Mouse (Mus musculus) heart, postnatal 36 days (tissue): ENCODE measurements at regions not wholly inside any gene's neighbourhood (a gene's known extent, or its start where the extent isn't known, plus 50 kb on each side); places are given as distances from the start of the nearest gene placed in this dataset.

Experiments
- DNase-seq, 2 experiments: peaks; one replicate each; pipeline ENCODE4 v3.0.0; 2021 to 2022
- intact Hi-C: fragments of 180-260 bp; cut with DNase I; formaldehyde crosslinking; loops from one replicate; pipeline ENCODE4 v1.15.1; 2025

- intact Hi-C loops, result no loop called here
Measured at GRCm38 (mm10) chr16:86094461-86094860, 192.8 kb upstream of the Adamts5 start.

GRCm38 (mm10) chr16:86090175-86090574, 188.5 kb upstream of the Adamts5 start:
- intact Hi-C loops, result no loop called here
- no peak for DNase-seq

More at GRCm38 (mm10) chr16:86094461-86094860, 192.8 kb upstream of the Adamts5 start:
- no peak for DNase-seq

- no peak for DNase-seq
- intact Hi-C loops, result no loop called here
Measured at GRCm38 (mm10) chr16:86087421-86087820, 185.8 kb upstream of the Adamts5 start.

- intact Hi-C loops, result no loop called here
- DNase-seq, result no peak
Measured at GRCm38 (mm10) chr16:86067628-86068364, 166.2 kb upstream of the Adamts5 start.

GRCm38 (mm10) chr16:86060087-86060486, 158.5 kb upstream of the Adamts5 start:
- intact Hi-C loops, result no loop called here
- DNase-seq, result no peak

- intact Hi-C loops, result no loop called here
- DNase-seq, result no peak
Measured at GRCm38 (mm10) chr16:86044695-86045094, 143.1 kb upstream of the Adamts5 start.

GRCm38 (mm10) chr16:86034772-86035171, 133.1 kb upstream of the Adamts5 start:
- DNase-seq, result no peak
- intact Hi-C loops, result no loop called here

GRCm38 (mm10) chr16:86027700-86028099, 126.1 kb upstream of the Adamts5 start:
- no peak for DNase-seq
- intact Hi-C loops, result no loop called here

- intact Hi-C loops, result no loop called here
- DNase-seq, result no peak
Measured at GRCm38 (mm10) chr16:86015336-86015735, 113.7 kb upstream of the Adamts5 start.

- intact Hi-C loops, result no loop called here
- no peak for DNase-seq
Measured at GRCm38 (mm10) chr16:86011051-86011450, 109.4 kb upstream of the Adamts5 start.

GRCm38 (mm10) chr16:86009638-86010329, 108.2 kb upstream of the Adamts5 start:
- DNase-seq, result no peak
- intact Hi-C loops, result no loop called here

GRCm38 (mm10) chr16:86007799-86008198, 106.2 kb upstream of the Adamts5 start:
- no peak for DNase-seq
- intact Hi-C loops, result no loop called here

- intact Hi-C loops, result no loop called here
- DNase-seq, result no peak
Measured at GRCm38 (mm10) chr16:86000846-86001245, 99.2 kb upstream of the Adamts5 start.

- intact Hi-C loops, result no loop called here
- DNase-seq, result no peak
Measured at GRCm38 (mm10) chr16:85985841-85986240, 84.2 kb upstream of the Adamts5 start.

- peak in 1 of 2 experiments; percentile 14 for DNase-seq
- intact Hi-C loops, result no loop called here
Measured at GRCm38 (mm10) chr16:85977102-85977501, 75.5 kb upstream of the Adamts5 start.

GRCm38 (mm10) chr16:85966892-85967444, 65.3 kb upstream of the Adamts5 start:
- intact Hi-C loops, result loop anchor here (5.0 kb wide), 1 partner anchor 65 kb away; the partner anchor contains the start of gene Adamts5

GRCm38 (mm10) chr16:85966251-85966650, 64.6 kb upstream of the Adamts5 start:
- no peak for DNase-seq
- intact Hi-C loops, result loop anchor here (5.0 kb wide), 1 partner anchor 64 kb away; the partner anchor contains the start of gene Adamts5

More at GRCm38 (mm10) chr16:85966892-85967444, 65.3 kb upstream of the Adamts5 start:
- no peak for DNase-seq

- intact Hi-C loops, result loop anchor here (5.0 kb wide), 2 partner anchors 62 to 298 kb away; partner anchors contain the start of gene Adamts5
Measured at GRCm38 (mm10) chr16:85964352-85965210, 63.0 kb upstream of the Adamts5 start.

GRCm38 (mm10) chr16:85956006-85956562, 54.5 kb upstream of the Adamts5 start:
- no peak for DNase-seq
- intact Hi-C loops, result no loop called here

More at GRCm38 (mm10) chr16:85964352-85965210, 63.0 kb upstream of the Adamts5 start:
- no peak for DNase-seq

GRCm38 (mm10) chr16:85951628-85952027, 50.0 kb upstream of the Adamts5 start:
- intact Hi-C loops, result no loop called here
- no peak for DNase-seq
